Mouse (Mus musculus) intestine, postnatal 0 days (tissue): ENCODE results near the gene 4930548H24Rik. TPM values are rescaled to one million over a fixed set of nuclear protein-coding genes. Genes with fewer than 3 reads are reported as not detected.

Source experiments
- ATAC-seq: fragments of 200-750 bp; cut with Nextera tagmentation; 2 replicates; pipeline ENCODE4 v1.8.0; 2017; ENCODE audit warnings: mild to moderate bottlenecking, moderate TSS enrichment, moderate library complexity
- H3K27ac ChIP-seq: fragments of 300-500 bp; sonication (generic); 2 replicates; pipeline ENCODE4 v1.5.1; 2014; ENCODE audit warnings: mild to moderate bottlenecking, low read depth, low read length, moderate library complexity
- H3K27me3 ChIP-seq: fragments of 300-500 bp; sonication (generic); replicated peaks from 2 replicates; pipeline ENCODE4 v1.6.1; 2014; ENCODE audit warnings: low read length, mixed read lengths; ENCODE audit not compliant: control insufficient read depth, insufficient read depth
- H3K36me3 ChIP-seq: fragments of 300-500 bp; sonication (generic); 2 replicates; pipeline ENCODE4 v1.6.1; 2014; ENCODE audit warnings: mild to moderate bottlenecking, moderate library complexity; ENCODE audit not compliant: control insufficient read depth, insufficient read depth
- H3K4me1 ChIP-seq: fragments of 300-500 bp; sonication (generic); replicated peaks from 2 replicates; pipeline ENCODE4 v1.6.1; 2014; ENCODE audit warnings: antibody characterized with exemption, low read length, mixed read lengths; ENCODE audit not compliant: control insufficient read depth, insufficient read depth
- H3K4me2 ChIP-seq: fragments of 300-500 bp; sonication (generic); replicated peaks from 2 replicates; pipeline ENCODE4 v1.6.1; 2014; ENCODE audit warnings: low read depth, mild to moderate bottlenecking, moderate library complexity
- H3K4me3 ChIP-seq: fragments of 300-500 bp; sonication (generic); 2 replicates; pipeline ENCODE4 v1.5.1; 2014; ENCODE audit warnings: low read depth, low read length
- H3K9ac ChIP-seq: fragments of 300-500 bp; sonication (generic); 2 replicates; pipeline ENCODE4 v1.6.1; 2014; ENCODE audit warnings: mild to moderate bottlenecking, low read depth, low read length
- H3K9me3 ChIP-seq: fragments of 300-500 bp; sonication (generic); 2 replicates; pipeline ENCODE4 v1.6.1; 2016; ENCODE audit warnings: mixed run types; ENCODE audit not compliant: control insufficient read depth
- CTCF ChIP-seq: sonication (generic); IDR thresholded peaks from 2 replicates; pipeline ENCODE4 v1.5.1; 2016; ENCODE audit warnings: low read depth, mild to moderate bottlenecking, control low read depth, antibody characterized with exemption, moderate library complexity
- WGBS: fragments of 180-500 bp; shearing (Covaris S2); extraction: QIAGEN DNeasy Blood & Tissue Kit; methylation state at CpG from one replicate; pipeline ENCODE4 v1.1.7; 2014; 5-methylcytosine and 5-hydroxymethylcytosine counted together
- polyA plus RNA-seq: library from polyadenylated mRNA; unstranded; fragments of >200 nt; fragmentation: Nextera tagmentation; extraction: Ambion mirVana; gene quantifications from 2 replicates; pipeline ENCODE4 v1.2.1, GENCODE M21; 2015

Gene 4930548H24Rik
- polyA plus RNA-seq, 1 experiment from 2014 or later = not detected

DNA sequence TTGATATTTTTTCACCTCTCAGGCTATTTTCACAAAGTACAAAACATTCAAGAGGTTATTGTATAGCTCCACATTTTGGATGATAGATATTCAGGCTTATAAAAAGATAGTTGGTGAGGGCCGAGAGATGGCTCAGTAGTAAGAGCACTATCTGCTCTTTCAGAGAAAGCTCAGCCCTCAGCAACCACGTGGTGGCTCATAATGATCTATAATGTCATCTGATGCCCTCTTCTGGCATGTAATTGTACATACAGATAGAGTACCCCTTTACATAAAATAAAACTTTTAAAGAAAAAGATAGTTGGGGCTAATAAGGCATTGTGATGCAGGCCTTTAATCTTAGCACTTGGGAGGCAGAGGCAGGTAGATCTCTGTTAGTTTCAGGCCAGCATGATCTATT lies 43.0 kb downstream of the 4930548H24Rik start:
- no peaks in the 10 kb centered on the region for H3K27me3 ChIP-seq
- TF ChIP-seq CTCF = peak; percentile 18; the same call in 1 of the 2 replicates
- H3K9ac ChIP-seq = no peak overlapping the region
- peaks cover 9% of the 10 kb centered on the region; the same call in 1 of the 2 replicates for H3K4me1 ChIP-seq
- no peak overlapping the region for H3K4me3 ChIP-seq
- H3K4me2 ChIP-seq = no peak overlapping the region
- no peak overlapping the region for H3K27ac ChIP-seq
- no peaks in the 10 kb centered on the region for H3K9me3 ChIP-seq
- peaks cover 39% of the 10 kb centered on the region for H3K36me3 ChIP-seq
- no peak for ATAC-seq
- WGBS = 33% methylated on average over 2 of the region's 2 CpGs

DNA sequence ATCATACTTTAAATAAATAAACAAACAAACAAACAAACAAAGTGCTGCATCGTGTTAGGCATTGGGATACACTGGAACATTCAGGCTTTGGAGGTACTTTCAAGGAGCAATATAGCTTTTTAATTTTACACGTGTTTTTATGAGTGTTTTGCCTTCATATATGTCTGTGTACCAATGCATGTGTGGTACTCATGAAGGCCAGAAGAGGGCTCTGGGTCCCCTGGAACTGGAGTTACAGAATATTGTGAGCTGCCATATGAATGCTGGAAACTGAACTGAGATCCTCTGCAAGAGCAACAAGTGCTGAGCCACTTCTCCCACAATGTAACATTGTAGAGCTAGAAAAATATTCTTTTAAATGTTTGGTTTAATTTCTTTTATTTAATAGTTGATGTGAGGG lies 49.7 kb downstream of the 4930548H24Rik start:
- TF ChIP-seq CTCF = peak; percentile 16; the same call in 1 of the 2 replicates
- no peak overlapping the region for H3K4me3 ChIP-seq
- H3K9ac ChIP-seq = no peak overlapping the region
- H3K27me3 ChIP-seq = no peaks in the 10 kb centered on the region
- H3K4me1 ChIP-seq = no peaks in the 10 kb centered on the region
- H3K36me3 ChIP-seq = peaks cover 71% of the 10 kb centered on the region
- no peak for ATAC-seq
- H3K9me3 ChIP-seq = no peaks in the 10 kb centered on the region
- no peak overlapping the region for H3K27ac ChIP-seq
- no peak overlapping the region for H3K4me2 ChIP-seq
- 94% methylated on average over 2 of the region's 2 CpGs for WGBS

Other genes starting within 250 kb of the 4930548H24Rik start
- 96.4 and 99.6 TPM in 2 replicates for gene Nrbp1, start 244.9 kb upstream of the 4930548H24Rik start, polyA plus RNA-seq
- 0.51 and 0.70 TPM in 2 replicates for gene Gm9970, start 244.5 kb upstream of the 4930548H24Rik start, polyA plus RNA-seq
- 105 and 108 TPM in 2 replicates for gene Krtcap3, start 234.0 kb upstream of the 4930548H24Rik start, polyA plus RNA-seq
- 28.3 and 30.4 TPM in 2 replicates for gene Ift172, start 194.6 kb upstream of the 4930548H24Rik start, polyA plus RNA-seq
- 6.2 and 7.2 TPM in 2 replicates for gene Fndc4, start 189.7 kb upstream of the 4930548H24Rik start, polyA plus RNA-seq
- 0.10 TPM in 1 of 2 replicates, not detected in the other for gene Gckr, start 188.3 kb upstream of the 4930548H24Rik start, polyA plus RNA-seq
- 9.3 and 10.2 TPM in 2 replicates for gene Zfp512, start 33.3 kb upstream of the 4930548H24Rik start, polyA plus RNA-seq
- gene Gpn1, start 9.0 kb downstream of the 4930548H24Rik start, polyA plus RNA-seq = 12.8 and 14.1 TPM in 2 replicates
- 13.6 and 15.5 TPM in 2 replicates for gene Slc4a1ap, start 41.3 kb downstream of the 4930548H24Rik start, polyA plus RNA-seq
- gene Supt7l, start 42.1 kb downstream of the 4930548H24Rik start, polyA plus RNA-seq = 7.3 and 8.1 TPM in 2 replicates
- 337 and 357 TPM in 2 replicates for gene Mrpl33, start 111.2 kb downstream of the 4930548H24Rik start, polyA plus RNA-seq
- gene Rbks, start 211.9 kb downstream of the 4930548H24Rik start, polyA plus RNA-seq = 20.7 and 22.3 TPM in 2 replicates
- gene Babam2, start 211.9 kb downstream of the 4930548H24Rik start, polyA plus RNA-seq = 51.9 and 53.8 TPM in 2 replicates